Mouse (Mus musculus) left cerebral cortex, adult 2 months (tissue): ENCODE measurements around the gene Lmo2. TPM values are rescaled to one million over a fixed set of nuclear protein-coding genes. Genes with fewer than 3 reads are reported as not detected.

ENCODE experiments used
- DNase-seq, 2 experiments: peaks; one replicate each; pipeline ENCODE4 v3.0.0; 2021 to 2022; ENCODE audit warnings: low spot score in 2 of 2, mixed read lengths in 1 of 2; ENCODE audit errors: extremely low spot score in 1 of 2
- H3K27ac ChIP-seq: fragments of 200-600 bp; 2 replicates; pipeline ENCODE4 v1.8.1; 2022
- H3K4me3 ChIP-seq: fragments of 200-600 bp; 2 replicates; pipeline ENCODE4 v1.8.1; 2022
- CTCF ChIP-seq: fragments of 200-600 bp; IDR thresholded peaks from 2 replicates; pipeline ENCODE4 v1.8.1; 2022; ENCODE audit warnings: antibody characterized with exemption, mild to moderate bottlenecking, moderate library complexity
- intact Hi-C: fragments of 180-260 bp; cut with DNase I; formaldehyde crosslinking; loops from one replicate; pipeline ENCODE4 v1.15.1; 2025
- total RNA-seq, 2 experiments: library from RNA; stranded (reverse); gene quantifications; 2 replicates each; pipeline ENCODE4 v1.2.3; 2021

The Lmo2 gene
- total RNA-seq, 2 experiments from 2014 or later, result 13.4 to 13.7 TPM

DNA sequence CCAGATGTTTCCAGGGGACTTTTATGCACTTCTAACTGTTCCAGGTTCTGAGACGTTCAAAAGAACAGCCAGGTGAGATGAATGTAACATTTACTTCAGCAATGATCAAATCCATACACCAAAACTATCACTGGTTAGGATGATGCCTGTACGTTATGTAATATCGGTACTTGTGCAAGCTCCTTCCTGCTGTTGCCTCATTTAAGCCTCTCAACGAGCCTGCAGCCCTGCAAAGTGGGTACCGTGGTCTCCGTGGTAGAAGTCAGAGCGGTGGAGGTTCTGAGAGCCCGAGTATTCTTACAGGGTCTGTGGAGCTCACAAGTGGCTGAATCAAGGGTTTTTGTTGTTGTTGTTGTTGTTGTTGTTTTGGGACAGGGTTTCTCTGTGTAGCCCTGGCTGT lies 10.9 kb upstream of the Lmo2 start:
- Histone ChIP-seq H3K27ac (no peak overlapping the region), H3K4me3 (no peak overlapping the region)
- intact Hi-C loops, result no loop called here
- no peak for TF ChIP-seq CTCF
- DNase-seq, result no peak

DNA sequence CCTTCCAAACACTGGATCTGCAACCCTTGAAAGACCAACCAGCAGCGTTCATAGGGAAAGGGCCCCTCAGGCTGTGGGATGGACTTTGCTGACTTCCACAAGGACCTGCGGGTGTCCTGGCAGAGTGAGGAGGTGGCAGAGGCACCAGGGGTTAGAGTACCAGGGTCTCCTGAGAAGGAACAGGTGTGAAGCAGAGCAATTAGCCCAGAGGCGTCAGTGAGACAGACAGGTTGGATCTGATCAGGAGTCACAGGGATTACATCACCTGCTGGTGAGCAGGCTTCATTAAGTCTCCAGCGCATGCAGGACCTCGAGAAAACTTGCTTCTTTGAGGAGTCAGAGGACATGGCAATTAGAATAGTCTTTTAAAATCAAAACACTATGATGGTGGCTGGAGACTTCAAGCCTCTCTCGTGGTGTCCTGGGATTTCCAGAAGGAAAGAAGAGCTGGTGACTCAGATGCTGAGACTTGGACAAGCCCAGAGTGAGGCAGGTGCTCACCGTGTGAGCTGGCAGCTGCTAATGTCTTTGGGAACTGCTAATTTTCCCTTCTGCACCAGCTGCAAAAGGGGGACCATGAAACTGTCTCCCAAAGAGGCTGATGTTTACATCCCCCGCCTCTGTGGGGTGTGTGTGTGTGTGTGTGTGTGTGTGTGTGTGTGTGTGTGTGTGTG lies 9.7 kb upstream of the Lmo2 start:
- H3K4me3 ChIP-seq, result no peak overlapping the region
- TF ChIP-seq CTCF, result no peak
- H3K27ac ChIP-seq, result no peak overlapping the region
- DNase-seq, result no peak
- intact Hi-C loops, result no loop called here

DNA sequence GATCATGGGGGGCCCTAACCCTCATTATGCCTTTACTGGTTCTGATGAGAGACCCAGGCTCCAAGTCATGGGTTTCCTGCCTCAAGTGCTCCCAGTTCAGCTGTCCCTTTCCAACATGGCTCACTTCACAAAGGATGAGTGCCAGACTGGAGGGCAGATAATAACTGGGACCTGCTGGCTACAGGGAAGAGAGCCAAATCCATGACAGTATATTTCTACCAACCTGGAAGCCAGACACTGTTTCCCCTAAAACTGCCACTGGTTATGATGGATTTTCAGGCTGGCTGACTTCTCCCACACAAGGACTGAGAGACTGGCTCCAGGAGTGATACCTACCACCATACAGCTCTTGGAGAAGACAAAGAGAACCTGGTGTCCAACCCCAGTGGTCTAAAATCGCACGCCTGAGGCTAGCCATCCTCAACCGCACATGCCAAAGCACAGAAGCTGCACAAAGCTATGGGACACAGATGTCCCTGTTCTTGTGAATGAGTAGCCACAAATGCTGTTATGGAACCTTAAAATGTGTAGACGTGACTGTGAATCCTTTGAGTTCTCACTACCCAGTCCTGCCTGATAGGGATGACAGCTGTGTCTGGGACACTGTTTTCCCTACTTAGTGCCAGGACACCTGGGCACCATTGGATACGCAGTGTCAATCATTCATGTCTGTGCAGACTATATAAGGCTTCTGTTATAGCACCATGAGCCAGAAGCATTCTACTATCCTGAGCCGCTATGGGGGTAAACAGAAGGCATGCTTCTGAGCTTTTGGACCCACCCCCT lies 4.5 kb upstream of the Lmo2 start:
- H3K27ac ChIP-seq, result no peak overlapping the region
- no peak for TF ChIP-seq CTCF
- H3K4me3 ChIP-seq, result no peak overlapping the region
- intact Hi-C loops, result no loop called here
- no peak for DNase-seq

DNA sequence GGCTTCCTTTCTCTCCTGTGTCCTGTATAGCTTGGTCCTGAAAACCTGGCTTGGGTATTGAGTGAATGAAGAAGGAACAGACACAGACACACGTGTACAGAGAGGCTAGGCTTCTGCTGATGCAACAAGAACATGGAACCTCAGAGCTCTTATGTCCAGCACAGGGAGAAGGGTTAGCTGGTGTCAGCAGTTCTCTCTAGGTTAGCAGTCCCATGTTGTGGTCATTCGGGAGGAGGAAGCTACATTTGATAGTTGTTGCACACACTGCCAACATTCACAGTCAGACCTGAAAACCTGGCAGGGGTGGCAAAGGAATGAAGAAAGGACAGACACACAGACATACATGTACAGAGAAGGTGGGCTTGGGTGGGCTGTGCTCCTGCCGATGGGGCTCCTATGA lies 2.1 kb upstream of the Lmo2 start:
- no peak for TF ChIP-seq CTCF
- Histone ChIP-seq H3K4me3 (no peak overlapping the region), H3K27ac (no peak overlapping the region)
- intact Hi-C loops, result no loop called here
- no peak for DNase-seq

DNA sequence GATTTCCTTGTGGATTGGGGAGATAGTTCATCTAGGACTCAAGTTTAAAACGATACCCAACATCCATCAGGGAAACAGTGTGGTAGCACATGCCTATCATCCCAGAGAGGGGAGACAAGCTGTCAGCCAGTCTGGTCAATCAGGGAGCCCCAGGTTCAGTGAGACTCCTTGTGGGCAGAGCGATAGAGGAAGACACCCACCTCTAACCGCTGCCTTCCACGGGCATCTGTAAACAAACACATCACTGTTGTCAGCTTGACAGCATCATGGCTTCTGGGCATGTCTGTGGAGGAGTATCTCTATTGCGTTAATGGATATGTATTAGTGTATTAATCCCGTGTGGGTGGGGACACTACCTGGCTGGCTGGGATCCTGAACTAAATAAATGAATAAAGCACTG lies 919 bp upstream of the Lmo2 start:
- intact Hi-C loops, result no loop called here
- no peak overlapping the region for H3K27ac ChIP-seq
- H3K4me3 ChIP-seq, result no peak overlapping the region
- no peak for TF ChIP-seq CTCF
- DNase-seq, result no peak

DNA sequence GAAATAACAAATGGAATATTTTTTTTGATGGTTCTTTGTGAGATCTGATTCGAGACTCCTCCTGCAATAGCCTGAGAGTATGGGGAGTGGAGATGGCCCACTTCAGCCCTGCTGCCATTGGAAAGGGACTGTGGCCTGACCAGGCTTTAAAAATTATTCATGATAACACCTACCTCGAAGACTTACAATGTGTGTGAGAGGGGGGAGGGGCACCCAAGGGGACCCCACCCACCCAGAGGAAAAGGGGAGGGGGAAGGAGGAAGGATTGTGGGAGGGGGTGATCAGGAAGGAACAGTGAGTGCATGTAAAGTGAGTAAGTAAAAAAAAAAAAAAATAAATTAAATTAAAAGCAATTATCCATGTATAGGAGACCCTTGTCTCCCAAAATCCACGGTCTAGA lies 848 bp downstream of the Lmo2 start:
- DNase-seq, result no peak
- Histone ChIP-seq H3K4me3 (no peak overlapping the region), H3K27ac (no peak overlapping the region)
- intact Hi-C loops, result no loop called here
- no peak for TF ChIP-seq CTCF

DNA sequence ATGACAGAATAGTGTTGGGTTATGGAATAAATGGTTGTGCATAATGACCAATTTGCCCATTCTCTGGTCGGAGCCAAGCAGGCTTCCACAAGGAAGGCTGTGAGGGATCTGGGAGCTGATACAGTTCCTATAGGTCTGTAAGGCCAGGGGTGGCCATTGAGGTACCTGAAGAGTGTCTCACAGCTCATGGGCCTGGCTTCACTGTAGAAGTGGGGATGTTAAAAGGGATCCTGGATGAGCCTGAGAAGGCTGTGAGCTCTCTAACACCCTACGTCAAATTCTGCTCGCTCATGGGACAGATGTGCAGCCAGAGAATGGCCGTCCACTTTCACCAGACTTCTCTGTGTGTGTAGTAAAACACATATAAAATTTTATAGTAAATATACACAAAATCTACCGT lies 1.3 kb downstream of the Lmo2 start:
- H3K27ac ChIP-seq, result no peak overlapping the region
- no peak for DNase-seq
- intact Hi-C loops, result no loop called here
- TF ChIP-seq CTCF, result no peak
- H3K4me3 ChIP-seq, result no peak overlapping the region

DNA sequence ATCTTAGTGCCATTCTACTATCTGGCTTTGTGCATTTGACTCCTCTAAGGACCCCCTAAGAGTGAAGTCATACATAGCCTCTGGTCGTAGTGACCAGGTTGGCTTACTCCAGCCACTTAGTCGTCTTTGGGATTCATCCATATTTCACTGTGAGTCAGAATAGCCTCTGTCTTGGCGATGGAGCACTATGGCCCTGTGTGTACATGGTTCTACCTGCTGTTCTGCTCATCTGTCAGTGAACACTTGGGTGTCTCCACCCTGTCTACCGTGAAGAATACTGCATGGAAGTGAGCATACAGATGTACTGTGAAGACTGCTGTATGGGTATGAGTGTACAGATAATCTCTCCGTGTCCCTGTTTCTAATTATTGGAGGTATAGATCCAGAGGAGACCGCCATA lies 1.8 kb downstream of the Lmo2 start:
- H3K27ac ChIP-seq, result no peak overlapping the region
- H3K4me3 ChIP-seq, result no peak overlapping the region
- intact Hi-C loops, result no loop called here
- no peak for TF ChIP-seq CTCF
- no peak for DNase-seq

DNA sequence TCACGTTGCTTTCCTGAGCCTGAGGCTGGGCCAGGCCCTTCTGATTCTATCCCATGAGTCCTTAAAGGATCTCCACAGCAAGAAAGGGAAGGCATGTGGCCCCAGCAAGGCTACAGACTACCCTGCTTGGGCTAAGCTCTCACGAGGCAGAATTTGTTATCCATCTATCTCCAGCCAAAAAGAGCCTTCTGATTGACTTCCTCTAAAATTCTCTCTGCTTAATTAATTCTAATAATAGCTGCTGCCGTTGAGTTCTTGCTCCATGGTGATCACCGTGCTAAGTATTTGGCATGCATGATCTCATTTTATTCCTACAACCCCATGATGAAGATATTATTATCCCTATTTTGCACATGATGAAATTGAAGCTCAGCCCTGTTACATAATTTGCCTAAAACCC lies 4.6 kb downstream of the Lmo2 start:
- no peak overlapping the region for H3K4me3 ChIP-seq
- intact Hi-C loops, result no loop called here
- no peak overlapping the region for H3K27ac ChIP-seq
- no peak for DNase-seq
- no peak for TF ChIP-seq CTCF

DNA sequence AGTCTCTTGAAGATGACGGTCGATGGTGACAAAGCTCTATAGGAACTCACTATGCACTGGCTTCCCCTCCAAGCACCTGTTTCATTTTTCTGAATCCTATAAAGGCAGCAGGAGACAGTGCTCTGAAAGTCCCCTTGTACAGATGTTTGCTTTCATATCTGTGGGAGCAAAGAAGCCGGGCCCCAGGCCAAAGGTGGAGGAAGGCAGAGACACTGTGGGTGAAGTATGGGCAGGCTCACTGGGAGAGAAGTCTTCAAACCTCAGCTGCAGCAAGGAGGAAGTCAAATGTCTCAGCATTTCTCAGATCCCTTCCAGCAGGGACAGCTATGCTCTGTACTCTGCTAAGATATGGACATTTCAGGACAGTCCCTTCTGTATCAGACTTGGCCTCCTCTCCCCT lies 7.6 kb downstream of the Lmo2 start:
- intact Hi-C loops, result no loop called here
- no peak for DNase-seq
- Histone ChIP-seq H3K4me3 (no peak overlapping the region), H3K27ac (no peak overlapping the region)
- no peak for TF ChIP-seq CTCF

DNA sequence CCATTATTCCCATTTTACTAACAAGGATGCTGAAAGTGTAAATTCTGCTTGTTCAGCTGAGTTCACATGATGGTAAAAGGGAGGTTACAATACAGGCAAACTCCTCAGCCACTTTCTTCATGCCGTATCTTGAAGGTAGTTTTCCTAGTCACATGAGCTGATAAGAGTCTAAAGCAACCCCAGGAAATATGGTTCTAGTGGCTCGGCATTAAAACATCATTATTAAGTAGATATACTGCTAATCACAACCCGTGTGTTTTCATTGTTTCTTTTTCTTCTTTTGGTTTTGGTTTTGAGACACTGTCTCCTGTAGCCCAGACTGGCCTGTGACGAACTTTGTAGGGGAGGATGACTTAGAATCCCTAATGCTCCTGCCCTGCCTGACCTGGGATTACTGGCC lies 10.4 kb downstream of the Lmo2 start:
- Histone ChIP-seq H3K27ac (no peak overlapping the region; the same call in 1 of the 2 replicates), H3K4me3 (no peak overlapping the region)
- TF ChIP-seq CTCF, result no peak
- intact Hi-C loops, result no loop called here
- no peak for DNase-seq

DNA sequence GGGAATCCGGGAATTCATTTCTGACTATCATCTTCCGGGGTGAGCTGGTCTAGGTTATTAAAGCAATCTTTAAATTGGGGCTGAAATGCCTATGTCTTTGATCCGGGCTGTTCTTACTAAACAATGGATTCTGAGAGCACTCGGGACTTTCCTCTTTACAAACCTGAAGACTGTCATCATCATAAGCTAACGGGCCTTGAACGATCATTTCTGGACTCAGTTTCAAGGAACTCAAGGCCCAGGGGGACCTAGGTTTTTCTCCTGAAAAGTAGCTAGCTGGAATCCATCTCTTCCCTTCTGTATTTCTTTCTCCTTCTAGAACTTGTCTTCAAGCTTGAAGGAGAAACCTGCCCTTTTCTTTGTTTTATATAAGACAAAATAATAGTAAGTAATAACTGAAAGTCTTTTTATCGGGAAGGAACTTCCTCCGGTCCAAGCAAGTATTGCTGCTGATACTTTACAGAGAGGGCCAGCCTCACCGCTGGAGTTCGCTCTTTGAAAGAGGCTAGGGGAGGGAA lies 11.2 kb downstream of the Lmo2 start:
- no peak for TF ChIP-seq CTCF

DNA sequence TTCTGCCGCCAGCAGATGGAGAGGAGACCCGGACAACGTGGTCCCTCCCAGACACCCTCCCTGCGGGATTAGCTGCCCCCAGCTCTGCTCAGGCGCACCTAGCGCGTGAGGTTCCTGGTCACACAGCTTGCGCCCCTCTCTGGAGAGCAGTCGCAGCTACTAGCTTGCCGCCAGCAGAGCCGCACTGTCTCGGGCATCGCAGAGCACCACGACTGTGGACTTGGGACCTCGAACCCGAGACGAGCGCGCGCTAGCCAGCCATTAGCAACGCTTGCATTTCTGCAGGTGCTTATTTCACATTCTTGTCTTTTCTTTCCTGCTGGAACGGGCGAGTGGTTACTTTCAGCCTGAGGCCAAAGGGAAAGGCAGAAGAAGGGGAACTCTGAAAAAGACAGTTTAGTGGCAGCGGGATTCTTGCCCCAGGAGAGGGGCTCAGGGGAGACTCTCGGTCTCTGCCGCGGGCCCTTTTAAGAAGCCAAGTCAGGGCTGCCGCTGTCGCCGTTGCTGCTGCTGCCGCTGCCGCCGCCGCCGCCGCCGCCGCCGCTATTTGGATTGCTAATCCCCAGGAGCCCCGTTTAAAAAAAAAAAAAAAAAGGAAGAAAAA lies 11.8 kb downstream of the Lmo2 start:
- Histone ChIP-seq H3K4me3 (peak overlapping the region; percentile 72), H3K27ac (peak overlapping the region; percentile 87)
- intact Hi-C loops, result no loop called here
- peak; percentile 50 to 64 for DNase-seq
- peak; percentile 22 for TF ChIP-seq CTCF

More for the DNA sequence above, 11.2 kb downstream of the Lmo2 start:
- intact Hi-C loops, result no loop called here
- H3K4me3 ChIP-seq, result peak overlapping the region; percentile 72
- peak overlapping the region; percentile 87 for H3K27ac ChIP-seq
- DNase-seq, result no peak
